Mouse (Mus musculus): ENCODE results near the gene Src. TPM values are rescaled to one million over a fixed set of nuclear protein-coding genes. Genes with fewer than 3 reads are reported as not detected.

Gene Src
- polyA plus RNA-seq (2014; fragmentation: Illumina TruSeq; extraction: RNeasy Lipid Tissue Mini Kit (QIAGEN cat#74804); ENCODE audit: low replicate concordance), result 4.9 TPM

GRCm38 (mm10) chr2:157418206-157418605, at the start of gene Src:
TSS of gene Src (plus strand) at chr2:157418444.

Other genes with a start within 250 kb of the Src start
- 47.4 TPM for gene Rbl1, start 213.9 kb upstream of the Src start, polyA plus RNA-seq (2014; fragmentation: Illumina TruSeq; extraction: RNeasy Lipid Tissue Mini Kit (QIAGEN cat#74804); ENCODE audit: low replicate concordance)
- 162 TPM for gene Rpn2, start 139.4 kb upstream of the Src start, polyA plus RNA-seq (2014; fragmentation: Illumina TruSeq; extraction: RNeasy Lipid Tissue Mini Kit (QIAGEN cat#74804); ENCODE audit: low replicate concordance)
- not detected for gene Mroh8, start 138.9 kb upstream of the Src start, polyA plus RNA-seq (2014; fragmentation: Illumina TruSeq; extraction: RNeasy Lipid Tissue Mini Kit (QIAGEN cat#74804); ENCODE audit: low replicate concordance)
- not detected for gene Ghrh, start 70.9 kb upstream of the Src start, polyA plus RNA-seq (2014; fragmentation: Illumina TruSeq; extraction: RNeasy Lipid Tissue Mini Kit (QIAGEN cat#74804); ENCODE audit: low replicate concordance)
- 2.8 TPM for gene Manbal, start 50.9 kb upstream of the Src start, polyA plus RNA-seq (2014; fragmentation: Illumina TruSeq; extraction: RNeasy Lipid Tissue Mini Kit (QIAGEN cat#74804); ENCODE audit: low replicate concordance)
- 0.67 TPM for gene Nnat, start 141.6 kb downstream of the Src start, polyA plus RNA-seq (2014; fragmentation: Illumina TruSeq; extraction: RNeasy Lipid Tissue Mini Kit (QIAGEN cat#74804); ENCODE audit: low replicate concordance)
- gene Blcap, start 152.8 kb downstream of the Src start, polyA plus RNA-seq (2014; fragmentation: Illumina TruSeq; extraction: RNeasy Lipid Tissue Mini Kit (QIAGEN cat#74804); ENCODE audit: low replicate concordance), result 26.0 TPM